13 mouse cellular contexts compared by ENCODE assay signal in genomic region chr3:65944713-65945112, GRCm38 (mm10). TPM values are rescaled to one million over a fixed set of nuclear protein-coding genes. Genes with fewer than 3 reads are reported as not detected.
DNase-seq lines count a peak whose midpoint lies in the region; ATAC-seq and TF ChIP-seq lines count a peak whose summit lies in the region.
"Had no signal": no experiment of that assay in that cellular context is flagged by ENCODE, and none has a peak within 500 bp of the region (broad histone marks: within the 10 kb centered on the region; RNA-seq: fewer than 3 reads in every experiment).

No protein-coding gene starts in this region.

- TF ChIP-seq EP300 in CH12.LX (IDR thresholded peaks at IDR 0.05; ENCODE audit: low read length), result no peak

- intact Hi-C loops in gastrocnemius, adult 2 months (cut with DNase I), result no loop called here

- in situ Hi-C loops in CH12.LX (cut with MboI; ENCODE audit: low pct_ligation_motif_present, low pct_unique_long_range_greater_than_20kb, low sequenced_read_pairs), result loop anchor here (25.0 kb wide), 2 partner anchors 582 to 957 kb away; no protein-coding TSS in a partner anchor

- no peak overlapping the region for H3K9ac ChIP-seq in kidney, embryonic 14.5 days (ENCODE audit: low read depth, low read length)
- H3K9ac ChIP-seq in CH12.LX (ENCODE audit: insufficient read depth, low read depth), result no peak overlapping the region
- no peak overlapping the region for H3K9ac ChIP-seq in forebrain, embryonic 15.5 days (replicated peaks)
- no peak overlapping the region for H3K9ac ChIP-seq in intestine, postnatal 0 days (ENCODE audit: low read depth, low read length)
- H3K9ac ChIP-seq: embryonic facial prominence, embryonic 12.5 days had no signal

- peak; percentile 21 for ATAC-seq in kidney, embryonic 14.5 days (ENCODE audit: low FRiP score, low TSS enrichment)
- 0 out of 2 replicates have a peak, but pooled peaks have one; percentile 40 for ATAC-seq in forebrain, embryonic 15.5 days (replicated peaks)
- 0 out of 2 replicates have a peak, but pooled peaks have one; percentile 19 for ATAC-seq in intestine, postnatal 0 days

- no peak overlapping the region for H3K27ac ChIP-seq in kidney, embryonic 14.5 days (ENCODE audit: low read depth, low read length)
- H3K27ac ChIP-seq in CH12.LX (ENCODE audit: insufficient read depth, low read depth), result no peak overlapping the region
- H3K27ac ChIP-seq in forebrain, embryonic 15.5 days (replicated peaks), result no peak overlapping the region
- no peak overlapping the region for H3K27ac ChIP-seq in intestine, postnatal 0 days (ENCODE audit: low read depth, low read length)
- H3K27ac ChIP-seq in gastrocnemius, adult 2 months, result no peak overlapping the region
- H3K27ac ChIP-seq: embryonic facial prominence, embryonic 12.5 days; heart, embryonic 10.5 days had no signal

- no peak for DNase-seq in kidney, postnatal 25 days
- DNase-seq in CH12.LX (ENCODE audit: extremely low read depth), result no peak
- DNase-seq in adrenal gland, postnatal 10 days, result no peak
- DNase-seq in thymus, postnatal 10 days (ENCODE audit: low spot score in 2 of 2), result no peak
- no peak for DNase-seq in gastrocnemius, adult 2 months
- DNase-seq: cerebellum, adult 9-11 months; kidney, postnatal 4 days; thymus, postnatal 14 days had no signal

- H3K4me3 ChIP-seq in kidney, embryonic 14.5 days (ENCODE audit: low read length), result no peak overlapping the region
- no peak overlapping the region for H3K4me3 ChIP-seq in CH12.LX (replicated peaks in 1 of 3; ENCODE audit: low read depth in 2 of 3, low read length in 2 of 3, poor library complexity in 1 of 3)
- no peak overlapping the region for H3K4me3 ChIP-seq in forebrain, embryonic 15.5 days
- no peak overlapping the region for H3K4me3 ChIP-seq in intestine, postnatal 0 days (ENCODE audit: low read depth, low read length)
- H3K4me3 ChIP-seq in gastrocnemius, adult 2 months, result no peak overlapping the region
- H3K4me3 ChIP-seq: embryonic facial prominence, embryonic 12.5 days; heart, embryonic 10.5 days had no signal

- TF ChIP-seq POLR2A in CH12.LX (IDR thresholded peaks at IDR 0.05; ENCODE audit: low read depth, low read length), result peak; percentile 20; the same call in 1 of the 2 replicates

- H3K4me2 ChIP-seq in kidney, embryonic 14.5 days (replicated peaks; ENCODE audit: low read depth, low read length), result no peak overlapping the region
- H3K4me2 ChIP-seq in CH12.LX (ENCODE audit: insufficient read depth, low read depth, poor library complexity, severe bottlenecking), result no peak overlapping the region
- no peak overlapping the region for H3K4me2 ChIP-seq in forebrain, embryonic 15.5 days (replicated peaks)
- no peak overlapping the region for H3K4me2 ChIP-seq in intestine, postnatal 0 days (replicated peaks; ENCODE audit: low read depth)
- H3K4me2 ChIP-seq: embryonic facial prominence, embryonic 12.5 days had no signal

- TF ChIP-seq RAD21 in CH12.LX (IDR thresholded peaks at IDR 0.05; ENCODE audit: low read depth, low read length), result no peak

- H3K9me3 ChIP-seq in kidney, embryonic 14.5 days (ENCODE audit: control insufficient read depth, low read length), result no peaks in the 10 kb centered on the region
- H3K9me3 ChIP-seq in CH12.LX (replicated peaks; ENCODE audit: low read length), result no peaks in the 10 kb centered on the region
- H3K9me3 ChIP-seq in forebrain, embryonic 15.5 days, result no peaks in the 10 kb centered on the region
- no peaks in the 10 kb centered on the region for H3K9me3 ChIP-seq in intestine, postnatal 0 days (ENCODE audit: control insufficient read depth)
- H3K9me3 ChIP-seq: embryonic facial prominence, embryonic 12.5 days; heart, embryonic 10.5 days had no signal

- 0 out of 2 replicates have a peak, but pooled peaks cover 2% of the 10 kb centered on the region for H3K79me2 ChIP-seq in CH12.LX (replicated peaks; ENCODE audit: control insufficient read depth, extremely low read depth, insufficient read depth, poor library complexity, severe bottlenecking)

- dilution Hi-C loops in CH12.LX (cut with MboI; ENCODE audit: extremely low pct_ligation_motif_present, extremely low pct_unique_long_range_greater_than_20kb, low sequenced_read_pairs), result no loop called here

- H3K4me1 ChIP-seq in kidney, embryonic 14.5 days (ENCODE audit: control insufficient read depth, insufficient read depth, low read length), result no peaks in the 10 kb centered on the region
- H3K4me1 ChIP-seq in CH12.LX (ENCODE audit: control insufficient read depth in 1 of 2, insufficient read depth in 2 of 2), result no peaks in the 10 kb centered on the region; a peak in 1 of 4 replicates
- H3K4me1 ChIP-seq in forebrain, embryonic 15.5 days, result no peaks in the 10 kb centered on the region
- H3K4me1 ChIP-seq in intestine, postnatal 0 days (replicated peaks; ENCODE audit: control insufficient read depth, insufficient read depth, low read length), result no peaks in the 10 kb centered on the region
- H3K4me1 ChIP-seq: embryonic facial prominence, embryonic 12.5 days had no signal

- peaks cover 52% of the 10 kb centered on the region for H3K36me3 ChIP-seq in kidney, embryonic 14.5 days (ENCODE audit: control insufficient read depth, insufficient read depth, low read length)
- peaks cover 36 to 55% of the 10 kb centered on the region in 2 experiments for H3K36me3 ChIP-seq in CH12.LX (replicated peaks in 1 of 2; ENCODE audit: control insufficient read depth in 1 of 2, insufficient read depth in 1 of 2, low read length in 1 of 2)
- peaks cover 52% of the 10 kb centered on the region for H3K36me3 ChIP-seq in forebrain, embryonic 15.5 days
- H3K36me3 ChIP-seq in intestine, postnatal 0 days (ENCODE audit: control insufficient read depth, insufficient read depth), result peaks cover 48% of the 10 kb centered on the region

- TF ChIP-seq CTCF in CH12.LX (conservative IDR thresholded peaks at IDR 0.05 in 1 of 2, IDR thresholded peaks at IDR 0.05 in 1 of 2; ENCODE audit: low read depth in 2 of 2, low read length in 2 of 2), result no peak
- no peak for TF ChIP-seq CTCF in intestine, postnatal 0 days (IDR thresholded peaks at IDR 0.05; ENCODE audit: low read depth)
- TF ChIP-seq CTCF in gastrocnemius, adult 2 months (IDR thresholded peaks at IDR 0.05), result no peak

- H3K27me3 ChIP-seq in kidney, embryonic 14.5 days (ENCODE audit: control insufficient read depth, insufficient read depth, low read length), result no peaks in the 10 kb centered on the region
- no peaks in the 10 kb centered on the region for H3K27me3 ChIP-seq in CH12.LX (replicated peaks)
- H3K27me3 ChIP-seq in forebrain, embryonic 15.5 days, result no peaks in the 10 kb centered on the region
- H3K27me3 ChIP-seq in intestine, postnatal 0 days (replicated peaks; ENCODE audit: control insufficient read depth, insufficient read depth, low read length), result no peaks in the 10 kb centered on the region
- H3K27me3 ChIP-seq: embryonic facial prominence, embryonic 12.5 days had no signal

- 91% methylated on average over 3 of the region's 3 CpGs for WGBS in kidney, embryonic 14.5 days
- WGBS in forebrain, embryonic 15.5 days, result 90% methylated on average over 3 of the region's 3 CpGs
- WGBS in intestine, postnatal 0 days, result 76% methylated on average over 3 of the region's 3 CpGs

TF ChIP-seq in CH12.LX, 34 proteins besides CTCF, POLR2A, EP300 and RAD21:
- TF ChIP-seq POLR2AphosphoS2 (IDR thresholded peaks at IDR 0.05; ENCODE audit: low read depth, low read length) (peak; percentile 76), NRF1 (IDR thresholded peaks at IDR 0.05; ENCODE audit: low read depth, low read length) (no peak)

RNA-seq across cellular contexts. Expression of gene Ccnl1, which starts 13.3 kb away (rescaled TPM):
- 88.7 and 136 TPM in 2 replicates for polyA plus RNA-seq in kidney, embryonic 14.5 days (2014; fragmentation: Nextera tagmentation; extraction: Ambion mirVana)
- total RNA-seq in CH12.LX (2012; rRNA removed) (25.1 and 29.9 TPM in 2 replicates), CH12.LX (2014; rRNA removed) (66.2 and 79.4 TPM in 2 replicates)
- polyA plus RNA-seq in CH12.LX (2012; ENCODE audit: insufficient read length, low read depth), result 52.4 and 58.8 TPM in 2 replicates
- polyA plus RNA-seq in forebrain, embryonic 15.5 days (2015; fragmentation: Nextera tagmentation; extraction: Ambion mirVana), result 81.5 and 87.6 TPM in 2 replicates
- 47.6 and 52.8 TPM in 2 replicates for polyA plus RNA-seq in intestine, postnatal 0 days (2015; fragmentation: Nextera tagmentation; extraction: Ambion mirVana)
- total RNA-seq in adrenal gland, postnatal 10 days (2021), result 10 to 100 TPM; 91.1 to 99.3 TPM
- total RNA-seq in gastrocnemius, adult 2 months (2021), result 10 to 100 TPM; 15.5 to 19.0 TPM
